Mouse (Mus musculus) CH12.LX (cell line): Measurements from ENCODE around the gene Pcnx. TPM values are rescaled to one million over a fixed set of nuclear protein-coding genes. Genes with fewer than 3 reads are reported as not detected.

Source experiments
- DNase-seq: peaks from one replicate; pipeline ENCODE4 v3.0.0-alpha.2; 2013; ENCODE audit errors: extremely low read depth
- H3K27ac ChIP-seq: 2 replicates; pipeline ENCODE4 v1.5.1; 2012; ENCODE audit warnings: low read depth, mild to moderate bottlenecking, control low read depth, moderate library complexity; ENCODE audit not compliant: insufficient read depth
- H3K27me3 ChIP-seq: replicated peaks from 2 replicates; pipeline ENCODE3; 2012; ENCODE audit warnings: inconsistent platforms
- H3K36me3 ChIP-seq, 2 experiments: replicated peaks in 1 of 2; 2 replicates each; pipeline versions ENCODE3 to v1.6.1; 2012; ENCODE audit warnings: inconsistent platforms in 1 of 2, low read length in 1 of 2, mild to moderate bottlenecking in 1 of 2, mixed read lengths in 1 of 2, moderate library complexity in 1 of 2; ENCODE audit not compliant: control insufficient read depth in 1 of 2, insufficient read depth in 1 of 2
- H3K4me1 ChIP-seq, 2 experiments: 2 replicates each; pipeline ENCODE4 v1.6.1; 2012; ENCODE audit warnings: inconsistent platforms in 1 of 2, moderate library complexity in 1 of 2; ENCODE audit not compliant: insufficient read depth in 2 of 2, control insufficient read depth in 1 of 2
- H3K4me2 ChIP-seq: 2 replicates; pipeline ENCODE4 v1.6.1; 2012; ENCODE audit warnings: low read depth, mild to moderate bottlenecking, control low read depth; ENCODE audit not compliant: poor library complexity, insufficient read depth, severe bottlenecking
- H3K4me3 ChIP-seq, 3 experiments: fragments of 150-350 bp in 1 of 3; sonication (generic) in 1 of 3; replicated peaks in 1 of 3; 2 replicates each; pipeline versions ENCODE3 to v1.5.1; 2011 to 2012; ENCODE audit warnings: low read depth in 2 of 3, low read length in 2 of 3, mild to moderate bottlenecking in 2 of 3, moderate library complexity in 2 of 3, control low read depth in 1 of 3, improper control_type of control experiment in 1 of 3, inconsistent platforms in 1 of 3, mixed read lengths in 1 of 3; ENCODE audit not compliant: poor library complexity in 1 of 3
- H3K79me2 ChIP-seq: replicated peaks from 2 replicates; pipeline ENCODE4 v1.6.1; 2012; ENCODE audit warnings: mild to moderate bottlenecking, moderate library complexity; ENCODE audit not compliant: control insufficient read depth, poor library complexity, insufficient read depth, severe bottlenecking; ENCODE audit errors: extremely low read depth
- H3K9ac ChIP-seq: 2 replicates; pipeline ENCODE4 v1.6.1; 2012; ENCODE audit warnings: low read depth, mild to moderate bottlenecking, control low read depth, moderate library complexity; ENCODE audit not compliant: insufficient read depth
- H3K9me3 ChIP-seq: replicated peaks from 2 replicates; pipeline ENCODE3; 2012; ENCODE audit warnings: low read length, inconsistent platforms, mixed read lengths
- CHD1 ChIP-seq: IDR thresholded peaks from 2 replicates; pipeline ENCODE4 v1.6.1; 2012; ENCODE audit warnings: low read depth, low read length, improper control_type of control experiment, inconsistent platforms
- CHD2 ChIP-seq: IDR thresholded peaks from 2 replicates; pipeline ENCODE4 v1.6.1; 2011; ENCODE audit warnings: low read length, improper control_type of control experiment
- CTCF ChIP-seq, 2 experiments: IDR thresholded peaks in 1 of 2; conservative IDR thresholded peaks in 1 of 2; 2 replicates each; pipeline ENCODE4 v1.5.1; 2011 to 2012; ENCODE audit warnings: low read depth in 2 of 2, low read length in 2 of 2, improper control_type of control experiment in 1 of 2, inconsistent platforms in 1 of 2, mild to moderate bottlenecking in 1 of 2, moderate library complexity in 1 of 2
- E2F4 ChIP-seq: IDR thresholded peaks from 2 replicates; pipeline ENCODE4 v1.6.1; 2011; ENCODE audit warnings: low read depth, low read length, improper control_type of control experiment; ENCODE audit not compliant: insufficient replicate concordance
- EP300 ChIP-seq: IDR thresholded peaks from 2 replicates; pipeline ENCODE4 v1.6.1; 2011; ENCODE audit warnings: low read length, improper control_type of control experiment
- GABPA ChIP-seq: IDR thresholded peaks from 2 replicates; pipeline ENCODE4 v1.6.1; 2012; ENCODE audit warnings: low read depth, low read length, improper control_type of control experiment, inconsistent platforms; ENCODE audit not compliant: insufficient replicate concordance
- JUND ChIP-seq: conservative IDR thresholded peaks from 2 replicates; pipeline ENCODE4 v1.6.1; 2011; ENCODE audit warnings: low read depth, low read length, improper control_type of control experiment
- MAFK ChIP-seq: IDR thresholded peaks from 2 replicates; pipeline ENCODE4 v1.6.1; 2011; ENCODE audit warnings: low read length, improper control_type of control experiment; ENCODE audit not compliant: insufficient replicate concordance
- MEF2A ChIP-seq: IDR thresholded peaks from 2 replicates; pipeline ENCODE4 v1.6.1; 2014; ENCODE audit warnings: low read depth, mild to moderate bottlenecking, inconsistent platforms, low read length, improper control_type of control experiment, borderline replicate concordance
- NRF1 ChIP-seq: IDR thresholded peaks from 2 replicates; pipeline ENCODE4 v1.6.1; 2014; ENCODE audit warnings: low read depth, mild to moderate bottlenecking, inconsistent platforms, low read length, improper control_type of control experiment, moderate library complexity
- PAX5 ChIP-seq: IDR thresholded peaks from 2 replicates; pipeline ENCODE4 v1.6.1; 2012; ENCODE audit warnings: low read length, inconsistent platforms, mixed read lengths
- RCOR1 ChIP-seq: conservative IDR thresholded peaks from 2 replicates; pipeline ENCODE4 v1.6.1; 2012; ENCODE audit warnings: low read depth, mild to moderate bottlenecking, inconsistent platforms, low read length, improper control_type of control experiment
- SIN3A ChIP-seq: IDR thresholded peaks from 2 replicates; pipeline ENCODE4 v1.6.1; 2012; ENCODE audit warnings: low read length, improper control_type of control experiment, inconsistent platforms
- SMC3 ChIP-seq: IDR thresholded peaks from 2 replicates; pipeline ENCODE4 v1.6.1; 2011; ENCODE audit warnings: low read depth, low read length, improper control_type of control experiment
- USF2 ChIP-seq: conservative IDR thresholded peaks from 2 replicates; pipeline ENCODE4 v1.6.1; 2011; ENCODE audit warnings: low read depth, low read length, improper control_type of control experiment
- ZKSCAN1 ChIP-seq: IDR thresholded peaks from 2 replicates; pipeline ENCODE4 v1.6.1; 2012; ENCODE audit warnings: low read depth, inconsistent platforms, low read length, improper control_type of control experiment, borderline replicate concordance
- ZNF384 ChIP-seq: IDR thresholded peaks from 2 replicates; pipeline ENCODE4 v1.6.1; 2012; ENCODE audit warnings: low read depth, low read length, improper control_type of control experiment, inconsistent platforms
- dilution Hi-C: fragments of 300-500 bp; cut with MboI; formaldehyde crosslinking; loops from 2 replicates; pipeline ENCODE4 v1.14.3; 2020; ENCODE audit warnings: low sequenced_read_pairs; ENCODE audit not compliant: extremely low pct_unique_long_range_greater_than_20kb, extremely low pct_ligation_motif_present
- in situ Hi-C: fragments of 300-500 bp; cut with MboI; formaldehyde crosslinking; loops from 3 replicates; pipeline ENCODE4 v1.14.3; 2019; ENCODE audit warnings: low sequenced_read_pairs, low pct_ligation_motif_present, low pct_unique_long_range_greater_than_20kb, mixed read lengths
- polyA plus RNA-seq: library from polyadenylated mRNA; unstranded; fragments of >175 nt; gene quantifications from 2 replicates; pipeline ENCODE4 v1.2.1, GENCODE M21; 2012; ENCODE audit warnings: low read depth; ENCODE audit not compliant: insufficient read length
- total RNA-seq, 2 experiments: library from RNA; depleted of rRNA; stranded (reverse); fragments of 300-350 nt in 1 of 2; fragments of >200 nt in 1 of 2; gene quantifications; 2 replicates each; pipeline ENCODE4 v1.2.3; 2012 to 2014

Pcnx gene
- total and polyA plus RNA-seq, 3 experiments = 16.2 to 89.1 (median 68.2) TPM

GRCm38 (mm10) chr12:81855031-81855430, 4.8 kb upstream of the Pcnx start:
- dilution Hi-C loops = no loop called here
- Histone ChIP-seq H3K79me2 (no peaks in the 10 kb centered on the region), H3K27me3 (no peaks in the 10 kb centered on the region), H3K4me3 (no peak overlapping the region), H3K9ac (no peak overlapping the region), H3K4me2 (no peak overlapping the region), H3K4me1 (peaks cover 12 to 49% of the 10 kb centered on the region in 2 experiments), H3K9me3 (no peaks in the 10 kb centered on the region), H3K36me3 (no peaks in the 10 kb centered on the region), H3K27ac (no peak overlapping the region)
- TF ChIP-seq E2F4 = no peak
- no peak for TF ChIP-seq GABPA
- TF ChIP-seq CHD2 = no peak
- no peak for TF ChIP-seq ZNF384
- no peak for TF ChIP-seq SIN3A
- no peak for TF ChIP-seq PAX5
- no peak for TF ChIP-seq USF2
- TF ChIP-seq CHD1 = no peak
- no peak for TF ChIP-seq MEF2A
- DNase-seq = no peak
- in situ Hi-C loops = no loop called here

GRCm38 (mm10) chr12:81856696-81857095, 3.1 kb upstream of the Pcnx start:
- H3K27me3 ChIP-seq = no peaks in the 10 kb centered on the region
- no peak overlapping the region for H3K9ac ChIP-seq
- H3K4me3 ChIP-seq = no peak overlapping the region
- H3K36me3 ChIP-seq = no peaks in the 10 kb centered on the region
- H3K4me1 ChIP-seq = peaks cover 12 to 49% of the 10 kb centered on the region in 2 experiments
- no peaks in the 10 kb centered on the region for H3K9me3 ChIP-seq
- TF ChIP-seq ZKSCAN1 (no peak), RCOR1 (no peak), E2F4 (no peak), JUND (no peak), CTCF (conservative IDR thresholded peaks at IDR 0.05 in 1 of 2, IDR thresholded peaks at IDR 0.05 in 1 of 2; ENCODE audit: low read depth in 2 of 2, low read length in 2 of 2) (no peak), NRF1 (no peak), ZNF384 (no peak), SMC3 (no peak), GABPA (no peak), PAX5 (no peak), MAFK (no peak), EP300 (no peak)
- no peak overlapping the region for H3K4me2 ChIP-seq
- H3K27ac ChIP-seq = no peak overlapping the region
- in situ Hi-C loops (no loop called here), dilution Hi-C loops (no loop called here)
- H3K79me2 ChIP-seq = peaks cover 14% of the 10 kb centered on the region
- no peak for DNase-seq
